Mouse (Mus musculus) bone marrow, adult 2 months (tissue): ENCODE data around the gene Dusp1. TPM values are rescaled to one million over a fixed set of nuclear protein-coding genes. Genes with fewer than 3 reads are reported as not detected.

ENCODE experiments used
- H3K27ac ChIP-seq: fragments of 200-500 bp; 2 replicates; pipeline ENCODE4 v1.5.1; 2012; ENCODE audit warnings: low read depth, mild to moderate bottlenecking, control low read depth, inconsistent platforms, low read length; ENCODE audit not compliant: control insufficient read depth, poor library complexity, insufficient read depth
- H3K4me1 ChIP-seq: fragments of 200-500 bp; 2 replicates; pipeline ENCODE4 v1.6.1; 2011; ENCODE audit warnings: low read length; ENCODE audit not compliant: control insufficient read depth, insufficient read depth
- H3K4me3 ChIP-seq: fragments of 200-500 bp; replicated peaks from 2 replicates; pipeline ENCODE3; 2011; ENCODE audit warnings: mild to moderate bottlenecking, low read depth, low read length, control low read depth; ENCODE audit not compliant: control insufficient read depth
- CTCF ChIP-seq: fragments of 200-500 bp; IDR thresholded peaks from 2 replicates; pipeline ENCODE4 v1.5.1; 2011; ENCODE audit warnings: low read length, control low read depth; ENCODE audit not compliant: control insufficient read depth, insufficient read depth
- POLR2A ChIP-seq: fragments of 200-500 bp; IDR thresholded peaks from 2 replicates; pipeline ENCODE4 v1.6.1; 2011; ENCODE audit warnings: low read depth, mild to moderate bottlenecking, control low read depth, low read length, borderline replicate concordance; ENCODE audit not compliant: control insufficient read depth
- WGBS: fragments of 180-500 bp; shearing (Covaris S2); methylation state at CpG from one replicate; pipeline ENCODE4 v1.1.7; 2018; 5-methylcytosine and 5-hydroxymethylcytosine counted together
- polyA plus RNA-seq: library from polyadenylated mRNA; stranded (reverse); fragments of >200 nt; gene quantifications from 2 replicates; pipeline ENCODE4 v1.2.4, GENCODE M21; 2011; ENCODE audit warnings: low replicate concordance; ENCODE audit not compliant: missing spikeins, insufficient read depth, insufficient read length

The Dusp1 gene
- polyA plus RNA-seq, 1 experiment = 37.7 TPM

DNA sequence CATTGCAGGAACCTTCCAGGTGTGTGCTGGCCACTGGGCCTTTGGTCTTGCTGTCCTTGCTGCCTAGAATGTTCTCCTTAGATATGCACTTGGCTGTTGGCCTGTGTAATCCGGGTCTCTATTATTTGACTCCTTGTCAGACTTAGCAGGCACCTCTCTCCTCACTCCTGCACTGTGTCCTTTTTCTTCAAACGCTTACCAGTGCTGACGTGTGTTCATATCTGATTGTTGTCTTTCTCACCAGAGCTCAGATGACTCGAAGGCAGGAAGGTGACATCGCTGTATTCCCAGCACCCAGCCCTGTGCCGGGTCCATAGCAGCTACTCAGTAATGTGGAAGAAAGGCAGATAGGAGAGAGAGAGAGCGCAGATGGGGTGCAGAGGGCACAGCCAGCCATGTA, 33.0 kb upstream of the Dusp1 start:
- TF ChIP-seq CTCF = no peak
- peaks cover 1% of the 10 kb centered on the region for H3K4me1 ChIP-seq
- H3K27ac ChIP-seq = no peak overlapping the region
- WGBS = 64% methylated on average over 7 of the region's 7 CpGs
- no peak overlapping the region for H3K4me3 ChIP-seq

DNA sequence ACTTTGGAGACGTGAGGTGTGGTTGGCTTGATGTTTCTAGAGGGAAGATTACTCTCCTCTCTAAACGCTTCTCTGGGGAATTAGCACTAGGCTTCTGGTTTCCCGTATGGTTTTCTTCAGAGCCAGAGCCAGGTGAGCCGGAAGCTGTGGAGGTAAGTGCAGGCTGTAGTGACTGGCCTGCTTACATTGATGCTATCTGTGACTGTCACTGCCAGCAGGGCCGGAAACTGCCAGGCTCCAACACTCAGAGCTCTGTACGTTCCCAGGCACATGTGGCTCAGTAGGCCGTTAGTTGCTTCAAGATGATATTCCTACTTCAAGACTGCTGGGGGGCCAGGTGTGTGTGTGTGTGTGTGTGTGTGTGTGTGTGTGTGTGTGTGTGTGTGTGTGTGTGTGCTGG, 32.2 kb upstream of the Dusp1 start:
- no peak overlapping the region for H3K4me3 ChIP-seq
- H3K4me1 ChIP-seq = no peaks in the 10 kb centered on the region; the same call in 1 of the 2 replicates
- H3K27ac ChIP-seq = no peak overlapping the region
- 79% methylated on average over 7 of the region's 7 CpGs for WGBS
- TF ChIP-seq POLR2A (no peak), CTCF (no peak)

DNA sequence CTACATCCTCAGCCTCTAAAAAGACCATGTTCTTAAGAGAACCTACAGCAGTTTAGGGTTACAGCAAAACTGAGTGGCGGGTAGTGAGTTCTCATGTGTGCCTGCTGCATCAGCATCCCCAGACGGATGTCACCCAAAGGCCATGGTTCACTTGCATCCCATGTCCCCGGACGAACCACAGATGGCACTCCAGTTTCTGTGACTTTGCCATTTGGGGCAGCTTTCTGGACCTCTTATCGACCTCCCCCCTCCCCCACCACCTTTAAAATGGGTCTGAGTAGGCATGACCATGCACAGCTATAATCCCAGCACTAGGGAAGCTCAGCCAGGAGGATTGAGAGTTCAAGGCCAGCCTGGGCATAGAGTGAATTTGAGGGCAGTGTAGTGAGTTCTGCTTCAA, 31.3 kb upstream of the Dusp1 start:
- H3K4me3 ChIP-seq = no peak overlapping the region
- TF ChIP-seq POLR2A (no peak), CTCF (no peak)
- no peaks in the 10 kb centered on the region; the same call in 1 of the 2 replicates for H3K4me1 ChIP-seq
- no peak overlapping the region for H3K27ac ChIP-seq
- WGBS = 81% methylated on average over 5 of the region's 5 CpGs

DNA sequence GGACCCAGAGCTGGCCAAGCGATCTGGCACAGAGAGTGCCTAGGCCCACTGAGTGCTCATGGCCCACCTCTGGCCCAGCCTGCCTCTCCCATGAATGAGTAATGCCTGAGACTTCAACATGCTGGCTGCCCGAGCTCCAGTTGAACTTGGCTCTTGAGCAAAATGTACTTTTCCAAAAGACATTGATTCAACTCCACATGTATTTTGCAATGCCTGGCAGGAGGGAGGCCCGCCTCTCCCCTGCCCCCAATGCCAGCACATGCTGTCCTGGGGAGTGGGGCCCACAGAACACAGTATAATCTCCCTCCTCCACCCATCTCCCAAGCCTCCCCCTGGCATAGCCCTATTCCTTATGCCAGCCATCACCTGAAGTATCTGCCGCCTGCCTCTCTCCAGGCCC, 30.6 kb upstream of the Dusp1 start:
- Histone ChIP-seq H3K27ac (no peak overlapping the region), H3K4me3 (no peak overlapping the region), H3K4me1 (no peaks in the 10 kb centered on the region; the same call in 1 of the 2 replicates)
- 78% methylated on average over 4 of the region's 4 CpGs for WGBS
- no peak for TF ChIP-seq POLR2A
- no peak for TF ChIP-seq CTCF

DNA sequence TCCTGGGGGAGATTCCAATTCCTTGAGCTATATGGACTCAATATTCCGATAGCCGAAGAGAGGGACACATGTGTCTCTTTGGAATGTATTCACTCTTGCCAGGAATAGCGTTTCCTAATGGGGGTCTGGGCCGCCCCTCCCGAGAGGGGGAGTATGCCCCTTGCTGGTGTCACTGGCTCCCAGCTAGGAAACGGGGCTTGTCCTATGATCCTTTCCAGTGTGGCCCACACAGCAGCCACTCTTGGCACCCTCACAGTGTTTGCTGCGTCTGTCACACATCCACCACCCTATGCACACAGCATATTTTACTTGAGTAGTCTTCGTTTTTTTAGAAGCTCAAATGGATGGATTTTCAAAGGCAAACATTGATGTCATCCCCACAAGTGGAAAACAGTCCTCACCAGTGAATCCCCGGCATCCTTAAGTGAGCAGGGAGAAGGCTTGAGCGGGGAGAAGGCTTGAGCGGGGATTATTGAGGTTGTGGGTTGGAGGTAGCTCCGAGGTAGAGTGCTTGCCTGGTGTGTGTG, 26.1 kb upstream of the Dusp1 start:
- 87% methylated on average over 12 of the region's 12 CpGs for WGBS

DNA sequence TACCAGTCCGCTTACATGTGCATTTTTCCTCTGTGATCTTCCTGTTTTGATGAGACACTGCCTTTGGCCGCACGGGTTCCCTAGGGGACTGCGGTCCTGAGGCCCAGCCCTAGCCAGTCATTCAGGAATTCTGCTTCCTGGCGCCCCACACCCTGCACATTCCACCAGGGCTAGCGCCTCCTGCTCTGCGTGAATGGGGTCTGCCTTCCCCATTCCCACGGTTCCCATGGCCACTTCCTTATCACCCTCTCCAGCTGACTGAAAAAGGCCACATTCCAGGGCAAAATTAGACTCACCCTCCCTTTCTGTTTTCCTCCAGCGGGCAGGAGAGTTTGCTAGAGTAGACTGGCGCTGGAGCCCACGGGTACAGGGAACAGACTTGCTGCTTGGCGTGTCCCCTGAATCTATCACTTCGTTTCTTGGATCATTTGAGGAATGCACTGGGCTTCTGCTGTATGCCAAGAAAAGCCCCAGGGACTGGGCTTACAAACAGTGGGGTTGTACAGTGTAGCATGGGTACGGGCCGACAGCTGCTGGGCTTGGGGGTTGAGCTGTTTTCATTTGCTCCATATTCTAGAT, 22.7 kb upstream of the Dusp1 start:
- Histone ChIP-seq H3K27ac (no peak overlapping the region), H3K4me1 (no peaks in the 10 kb centered on the region), H3K4me3 (no peak overlapping the region)
- 84% methylated on average over 15 of the region's 15 CpGs for WGBS
- TF ChIP-seq POLR2A (no peak), CTCF (no peak)

More for the DNA sequence above, 26.1 kb upstream of the Dusp1 start:
- H3K4me3 ChIP-seq = no peak overlapping the region
- no peak for TF ChIP-seq POLR2A
- TF ChIP-seq CTCF = no peak
- H3K4me1 ChIP-seq = no peaks in the 10 kb centered on the region
- no peak overlapping the region for H3K27ac ChIP-seq

DNA sequence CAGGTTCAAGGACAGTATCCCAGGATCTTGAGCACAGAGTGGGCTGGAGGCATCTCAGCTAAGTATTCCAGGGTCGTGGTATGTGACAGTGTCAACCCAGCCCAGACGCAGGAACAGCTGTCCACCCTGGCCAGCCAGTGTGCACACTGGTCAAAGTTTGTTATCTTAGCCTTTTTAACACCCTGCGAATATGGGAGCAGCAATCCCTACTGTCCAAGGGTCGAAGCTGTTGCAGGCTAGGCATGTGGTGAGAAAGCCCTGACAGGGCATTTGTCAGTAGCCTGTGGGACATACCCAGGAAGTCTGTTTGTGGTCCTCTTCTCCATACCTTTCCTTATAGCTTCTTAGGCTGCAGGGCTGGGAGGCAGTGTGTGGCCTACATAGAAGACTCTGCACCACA, 22.1 kb upstream of the Dusp1 start:
- Histone ChIP-seq H3K27ac (no peak overlapping the region), H3K4me3 (no peak overlapping the region), H3K4me1 (no peaks in the 10 kb centered on the region)
- TF ChIP-seq CTCF (no peak), POLR2A (no peak)
- WGBS = 78% methylated on average over 4 of the region's 4 CpGs

DNA sequence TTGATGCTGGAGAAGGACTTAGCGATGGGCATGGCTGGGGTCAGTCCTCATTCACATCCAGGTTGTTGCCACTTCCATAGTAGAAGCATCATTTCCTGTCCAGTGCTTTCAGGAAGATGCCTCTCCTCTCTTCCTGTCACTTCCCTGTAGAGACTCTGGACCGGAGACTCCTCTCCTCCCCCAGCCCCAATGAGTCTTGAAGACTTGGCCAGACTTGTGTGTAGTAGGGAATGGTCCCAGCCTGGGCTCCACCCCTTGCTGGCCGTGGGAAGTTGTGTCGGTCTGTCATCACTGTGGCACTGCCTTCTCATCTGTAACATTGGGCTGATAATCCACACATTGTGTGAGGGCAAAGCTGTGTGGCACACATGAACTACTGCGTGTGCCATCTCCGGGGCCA, 21.7 kb upstream of the Dusp1 start:
- no peak overlapping the region for H3K27ac ChIP-seq
- no peak overlapping the region for H3K4me3 ChIP-seq
- no peaks in the 10 kb centered on the region for H3K4me1 ChIP-seq
- 87% methylated on average over 6 of the region's 6 CpGs for WGBS
- no peak for TF ChIP-seq CTCF
- no peak for TF ChIP-seq POLR2A

DNA sequence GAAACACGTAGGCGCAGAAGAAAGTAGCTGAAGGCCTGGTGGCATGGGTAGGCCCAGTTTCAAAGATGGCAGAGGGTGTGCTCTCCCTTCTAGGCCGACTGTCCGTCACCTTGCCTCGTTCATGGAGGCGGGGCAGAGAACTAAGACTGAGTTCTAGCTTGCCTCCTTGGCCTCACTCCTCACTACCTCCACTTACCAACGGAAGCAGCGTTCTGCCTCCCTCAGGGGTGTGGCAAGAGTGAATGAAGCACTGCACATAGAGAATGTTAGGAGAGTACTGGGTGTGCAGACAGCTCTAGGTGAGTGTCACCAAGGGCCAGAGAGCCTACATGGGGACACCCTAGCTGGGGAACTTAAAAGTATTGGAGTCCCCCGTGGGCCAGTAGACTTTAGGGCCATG, 21.1 kb upstream of the Dusp1 start:
- 87% methylated on average over 9 of the region's 9 CpGs for WGBS
- no peak for TF ChIP-seq CTCF
- no peak for TF ChIP-seq POLR2A
- Histone ChIP-seq H3K4me1 (no peaks in the 10 kb centered on the region), H3K4me3 (no peak overlapping the region), H3K27ac (no peak overlapping the region)
